Mouse (Mus musculus): Measurements from ENCODE around the gene Spsb1. TPM values are rescaled to one million over a fixed set of nuclear protein-coding genes. Genes with fewer than 3 reads are reported as not detected.

Spsb1 gene
- polyA plus RNA-seq, 1 experiment from 2014 or later = 11.8 TPM

GRCm38 (mm10) chr4:149994218-149994617, 39.4 kb upstream of the Spsb1 start:
- no peak overlapping the region for H3K4me3 ChIP-seq
- no peak for ATAC-seq (ENCODE audit: low FRiP score, low read depth)
- no peak overlapping the region for H3K9ac ChIP-seq (replicated peaks)
- H3K27ac ChIP-seq (replicated peaks) = no peak overlapping the region
- 86% methylated on average over 10 of the region's 10 CpGs for WGBS
- peaks cover 16% of the 10 kb centered on the region for H3K4me1 ChIP-seq
- H3K36me3 ChIP-seq = no peaks in the 10 kb centered on the region
- H3K27me3 ChIP-seq = peaks cover 37% of the 10 kb centered on the region
- no peak overlapping the region for H3K4me2 ChIP-seq (replicated peaks)
- H3K9me3 ChIP-seq = no peaks in the 10 kb centered on the region

- Histone ChIP-seq H3K4me1 (peaks cover 24% of the 10 kb centered on the region), H3K27me3 (peaks cover 37% of the 10 kb centered on the region), H3K4me3 (no peak overlapping the region), H3K36me3 (no peaks in the 10 kb centered on the region), H3K9ac (replicated peaks) (no peak overlapping the region), H3K9me3 (no peaks in the 10 kb centered on the region), H3K4me2 (replicated peaks) (no peak overlapping the region), H3K27ac (replicated peaks) (no peak overlapping the region)
- 95% methylated on average over 8 of the region's 8 CpGs for WGBS
- no peak for ATAC-seq (ENCODE audit: low FRiP score, low read depth)
These were observed 37.8 kb upstream of the Spsb1 start for GRCm38 (mm10) chr4:149992670-149993032.

GRCm38 (mm10) chr4:149991755-149992669, 37.2 kb upstream of the Spsb1 start:
- Histone ChIP-seq H3K27ac (replicated peaks) (no peak overlapping the region), H3K4me1 (peaks cover 24% of the 10 kb centered on the region), H3K4me2 (replicated peaks) (no peak overlapping the region), H3K36me3 (no peaks in the 10 kb centered on the region), H3K9ac (replicated peaks) (no peak overlapping the region), H3K4me3 (no peak overlapping the region), H3K27me3 (peaks cover 37% of the 10 kb centered on the region), H3K9me3 (no peaks in the 10 kb centered on the region)
- 78% methylated on average over 13 of the region's 13 CpGs for WGBS
- ATAC-seq (ENCODE audit: low FRiP score, low read depth) = no peak

- 29% methylated on average over 9 of the region's 9 CpGs for WGBS
- Histone ChIP-seq H3K4me1 (peaks cover 24% of the 10 kb centered on the region), H3K4me2 (replicated peaks) (no peak overlapping the region), H3K9ac (replicated peaks) (0 out of 2 replicates have a peak overlapping the region, but pooled peaks have one; percentile 25), H3K27me3 (peaks cover 37% of the 10 kb centered on the region), H3K27ac (replicated peaks) (no peak overlapping the region), H3K9me3 (no peaks in the 10 kb centered on the region), H3K36me3 (no peaks in the 10 kb centered on the region), H3K4me3 (no peak overlapping the region)
- ATAC-seq (ENCODE audit: low FRiP score, low read depth) = no peak
These were observed 36.3 kb upstream of the Spsb1 start for GRCm38 (mm10) chr4:149990954-149991633.

- Histone ChIP-seq H3K9ac (replicated peaks) (0 out of 2 replicates have a peak overlapping the region, but pooled peaks have one; percentile 25), H3K36me3 (no peaks in the 10 kb centered on the region), H3K4me2 (replicated peaks) (no peak overlapping the region), H3K4me1 (peaks cover 24% of the 10 kb centered on the region), H3K4me3 (no peak overlapping the region), H3K9me3 (no peaks in the 10 kb centered on the region), H3K27ac (replicated peaks) (0 out of 2 replicates have a peak overlapping the region, but pooled peaks have one; percentile 1), H3K27me3 (peaks cover 38% of the 10 kb centered on the region)
- peak; percentile 50; the same call in 1 of the 2 replicates for ATAC-seq (ENCODE audit: low FRiP score, low read depth)
- 7% methylated on average over 8 of the region's 8 CpGs for WGBS
These were observed 35.5 kb upstream of the Spsb1 start for GRCm38 (mm10) chr4:149990212-149990953.

GRCm38 (mm10) chr4:149988931-149989556, 34.2 kb upstream of the Spsb1 start:
- no peaks in the 10 kb centered on the region for H3K9me3 ChIP-seq
- H3K27ac ChIP-seq (replicated peaks) = no peak overlapping the region
- ATAC-seq (ENCODE audit: low FRiP score, low read depth) = peak; percentile 88
- H3K4me2 ChIP-seq (replicated peaks) = peak overlapping the region; percentile 50
- H3K4me3 ChIP-seq = peak overlapping the region; percentile 23
- H3K27me3 ChIP-seq = peaks cover 38% of the 10 kb centered on the region
- 12% methylated on average over 21 of the region's 21 CpGs for WGBS
- no peak overlapping the region for H3K9ac ChIP-seq (replicated peaks)
- no peaks in the 10 kb centered on the region for H3K36me3 ChIP-seq
- peaks cover 24% of the 10 kb centered on the region for H3K4me1 ChIP-seq

- Histone ChIP-seq H3K4me2 (replicated peaks) (peak overlapping the region; percentile 50), H3K4me1 (peaks cover 24% of the 10 kb centered on the region), H3K27me3 (peaks cover 38% of the 10 kb centered on the region), H3K9ac (replicated peaks) (no peak overlapping the region), H3K36me3 (no peaks in the 10 kb centered on the region), H3K4me3 (no peak overlapping the region), H3K27ac (replicated peaks) (no peak overlapping the region), H3K9me3 (no peaks in the 10 kb centered on the region)
- no peak for ATAC-seq (ENCODE audit: low FRiP score, low read depth)
- WGBS = 76% methylated on average over 6 of the region's 6 CpGs
These were observed 33.5 kb upstream of the Spsb1 start for GRCm38 (mm10) chr4:149988301-149988700.

GRCm38 (mm10) chr4:149986671-149987417, 32.0 kb upstream of the Spsb1 start:
- no peak overlapping the region for H3K9ac ChIP-seq (replicated peaks)
- peaks cover 27% of the 10 kb centered on the region for H3K27me3 ChIP-seq
- H3K4me2 ChIP-seq (replicated peaks) = no peak overlapping the region
- H3K9me3 ChIP-seq = no peaks in the 10 kb centered on the region
- H3K4me1 ChIP-seq = peaks cover 24% of the 10 kb centered on the region
- H3K27ac ChIP-seq (replicated peaks) = no peak overlapping the region
- 77% methylated on average over 10 of the region's 10 CpGs for WGBS
- no peak for ATAC-seq (ENCODE audit: low FRiP score, low read depth)
- H3K4me3 ChIP-seq = no peak overlapping the region
- no peaks in the 10 kb centered on the region for H3K36me3 ChIP-seq

- H3K27ac ChIP-seq (replicated peaks) = no peak overlapping the region
- H3K4me1 ChIP-seq = peaks cover 13% of the 10 kb centered on the region
- peaks cover 6% of the 10 kb centered on the region for H3K27me3 ChIP-seq
- no peak overlapping the region for H3K4me2 ChIP-seq (replicated peaks)
- no peak overlapping the region for H3K4me3 ChIP-seq
- H3K9ac ChIP-seq (replicated peaks) = no peak overlapping the region
- WGBS = 91% methylated on average over 23 of the region's 23 CpGs
- H3K9me3 ChIP-seq = no peaks in the 10 kb centered on the region
- no peaks in the 10 kb centered on the region for H3K36me3 ChIP-seq
- ATAC-seq (ENCODE audit: low FRiP score, low read depth) = no peak
These were observed 29.2 kb upstream of the Spsb1 start for GRCm38 (mm10) chr4:149983921-149984645.

GRCm38 (mm10) chr4:149982154-149982553, 27.3 kb upstream of the Spsb1 start:
- H3K36me3 ChIP-seq = no peaks in the 10 kb centered on the region
- no peak overlapping the region for H3K4me3 ChIP-seq
- peaks cover 17% of the 10 kb centered on the region for H3K27me3 ChIP-seq
- H3K4me1 ChIP-seq = peaks cover 14% of the 10 kb centered on the region
- no peak overlapping the region for H3K4me2 ChIP-seq (replicated peaks)
- H3K27ac ChIP-seq (replicated peaks) = no peak overlapping the region
- H3K9me3 ChIP-seq = no peaks in the 10 kb centered on the region
- no peak overlapping the region for H3K9ac ChIP-seq (replicated peaks)
- WGBS = 85% methylated on average over 15 of the region's 15 CpGs
- ATAC-seq (ENCODE audit: low FRiP score, low read depth) = no peak

Measured in midbrain, embryonic 12.5 days (tissue).